ENCODE assay signal across 22 mouse cellular contexts in genomic region chr5:99652931-99653330, GRCm38 (mm10).
DNase-seq lines count a peak whose midpoint lies in the region; ATAC-seq lines count a peak whose summit lies in the region.
"Had no signal": no experiment of that assay in that cellular context is flagged by ENCODE, and none has a peak within 500 bp of the region (broad histone marks: within the 10 kb centered on the region; RNA-seq: fewer than 3 reads in every experiment).

No protein-coding gene starts in this region.

- peak; percentile 34 to 54 for DNase-seq in cerebellum, postnatal 10 days
- DNase-seq in cerebellum, adult 9-10 months, result no peak
- DNase-seq in ovary, postnatal 36 days (ENCODE audit: low spot score), result peak; percentile 18
- no peak for DNase-seq in ovary, postnatal 14 days (ENCODE audit: low spot score)
- no peak for DNase-seq in layer of hippocampus, adult 8-10 months (ENCODE audit: low spot score in 2 of 2)
- DNase-seq: gastrocnemius, postnatal 10 days; heart, adult 18-20 months; kidney, postnatal 10 days; liver; liver, postnatal 0 days; thymus, adult 2 months had no signal

- no peaks in the 10 kb centered on the region for H3K36me3 ChIP-seq in kidney, embryonic 16.5 days (ENCODE audit: insufficient read depth, low read length)
- no peaks in the 10 kb centered on the region for H3K36me3 ChIP-seq in kidney, embryonic 14.5 days (ENCODE audit: control insufficient read depth, insufficient read depth, low read length)
- no peaks in the 10 kb centered on the region for H3K36me3 ChIP-seq in intestine, embryonic 16.5 days (ENCODE audit: control insufficient read depth, insufficient read depth, low read length)
- H3K36me3 ChIP-seq: embryonic facial prominence, embryonic 13.5 days; heart, embryonic 15.5 days; hindbrain, embryonic 10.5 days; midbrain, embryonic 12.5 days had no signal

- H3K27me3 ChIP-seq in kidney, embryonic 16.5 days (ENCODE audit: insufficient read depth, low read length), result no peaks in the 10 kb centered on the region; the same call in 1 of the 2 replicates
- no peaks in the 10 kb centered on the region for H3K27me3 ChIP-seq in kidney, embryonic 14.5 days (ENCODE audit: control insufficient read depth, insufficient read depth, low read length)
- no peaks in the 10 kb centered on the region for H3K27me3 ChIP-seq in intestine, embryonic 16.5 days (replicated peaks; ENCODE audit: control insufficient read depth, insufficient read depth, low read length)
- H3K27me3 ChIP-seq: CH12.LX; embryonic facial prominence, embryonic 13.5 days had no signal

- WGBS in kidney, embryonic 16.5 days, result 72% methylated on average over 10 of the region's 10 CpGs
- 83% methylated on average over 10 of the region's 10 CpGs for WGBS in kidney, embryonic 14.5 days
- WGBS in intestine, embryonic 16.5 days, result 63% methylated on average over 10 of the region's 10 CpGs

- ATAC-seq in kidney, embryonic 16.5 days (ENCODE audit: low FRiP score, low TSS enrichment), result peak; percentile 39; the same call in 1 of the 2 replicates
- no peak for ATAC-seq in kidney, embryonic 14.5 days (ENCODE audit: low FRiP score, low TSS enrichment)
- peak; percentile 56 for ATAC-seq in intestine, embryonic 16.5 days
- ATAC-seq: inflammation-experienced regulatory T-cells, adult 6 months; liver, postnatal 0 days had no signal

- H3K4me1 ChIP-seq in kidney, embryonic 16.5 days (ENCODE audit: insufficient read depth, low read length), result no peaks in the 10 kb centered on the region; the same call in 1 of the 2 replicates
- H3K4me1 ChIP-seq in kidney, embryonic 14.5 days (ENCODE audit: control insufficient read depth, insufficient read depth, low read length), result no peaks in the 10 kb centered on the region
- H3K4me1 ChIP-seq in intestine, embryonic 16.5 days (ENCODE audit: control insufficient read depth, insufficient read depth, low read length), result no peaks in the 10 kb centered on the region

- no peak overlapping the region for H3K27ac ChIP-seq in kidney, embryonic 16.5 days (ENCODE audit: low read length)
- H3K27ac ChIP-seq in kidney, embryonic 14.5 days (ENCODE audit: low read depth, low read length), result no peak overlapping the region
- H3K27ac ChIP-seq in intestine, embryonic 16.5 days (ENCODE audit: low read length), result no peak overlapping the region
- H3K27ac ChIP-seq: embryonic facial prominence, embryonic 13.5 days; heart, embryonic 15.5 days; hindbrain, embryonic 10.5 days; macrophage; midbrain, embryonic 12.5 days had no signal

- no peak overlapping the region for H3K4me3 ChIP-seq in kidney, embryonic 16.5 days (ENCODE audit: low read length)
- H3K4me3 ChIP-seq in kidney, embryonic 14.5 days (ENCODE audit: low read length), result no peak overlapping the region
- no peak overlapping the region for H3K4me3 ChIP-seq in intestine, embryonic 16.5 days (ENCODE audit: low read length)
- H3K4me3 ChIP-seq: embryonic facial prominence, embryonic 13.5 days; heart, embryonic 15.5 days; hindbrain, embryonic 10.5 days; midbrain, embryonic 12.5 days; myocyte had no signal

- no peak overlapping the region for H3K4me2 ChIP-seq in kidney, embryonic 16.5 days (replicated peaks; ENCODE audit: low read depth, low read length)
- no peak overlapping the region for H3K4me2 ChIP-seq in kidney, embryonic 14.5 days (replicated peaks; ENCODE audit: low read depth, low read length)
- H3K4me2 ChIP-seq in intestine, embryonic 16.5 days (ENCODE audit: low read depth, low read length), result no peak overlapping the region
- H3K4me2 ChIP-seq: embryonic facial prominence, embryonic 13.5 days; heart, embryonic 15.5 days; midbrain, embryonic 12.5 days had no signal

- H3K9me3 ChIP-seq in kidney, embryonic 16.5 days (ENCODE audit: low read length), result no peaks in the 10 kb centered on the region
- no peaks in the 10 kb centered on the region for H3K9me3 ChIP-seq in kidney, embryonic 14.5 days (ENCODE audit: control insufficient read depth, low read length)
- no peaks in the 10 kb centered on the region for H3K9me3 ChIP-seq in intestine, embryonic 16.5 days (ENCODE audit: control insufficient read depth, low read length)
- H3K9me3 ChIP-seq: embryonic facial prominence, embryonic 13.5 days; heart, embryonic 15.5 days; hindbrain, embryonic 10.5 days; midbrain, embryonic 12.5 days had no signal

- H3K9ac ChIP-seq in kidney, embryonic 16.5 days (replicated peaks; ENCODE audit: low read length), result no peak overlapping the region
- no peak overlapping the region for H3K9ac ChIP-seq in kidney, embryonic 14.5 days (ENCODE audit: low read depth, low read length)
- no peak overlapping the region for H3K9ac ChIP-seq in intestine, embryonic 16.5 days (ENCODE audit: low read depth, low read length)
- H3K9ac ChIP-seq: embryonic facial prominence, embryonic 13.5 days; heart, embryonic 15.5 days; liver, postnatal 0 days; midbrain, embryonic 12.5 days had no signal

Comparison
In these comparisons a context has a peak if more than half of its experiments do, and no peak if none do; other contexts are left out.
1. DNase-seq: peak in cerebellum, postnatal 10 days (2 of 2) and ovary, postnatal 36 days (single experiment); none in cerebellum, adult 9-10 months (single experiment), ovary, postnatal 14 days (single experiment) and layer of hippocampus, adult 8-10 months (0 of 2).